Mouse (Mus musculus) E14TG2a.4 (cell line): Measurements from ENCODE around the gene Ssc4d.

Experiments
- CTCF ChIP-seq: conservative IDR thresholded peaks from 2 replicates; pipeline ENCODE4 v1.5.1; 2014; ENCODE audit warnings: low read length
- POU5F1 ChIP-seq: IDR thresholded peaks from 2 replicates; pipeline ENCODE4 v1.6.1; 2014; ENCODE audit warnings: low read length, borderline replicate concordance

GRCm38 (mm10) chr5:135971876-135972275 lies 2.5 kb downstream of the Ssc4d start:
- TF ChIP-seq CTCF, result no peak
- TF ChIP-seq POU5F1, result no peak
